Mouse (Mus musculus) limb, embryonic 12.5 days (tissue): ENCODE measurements around the gene Coro1b. TPM values are rescaled to one million over a fixed set of nuclear protein-coding genes. Genes with fewer than 3 reads are reported as not detected.
A peak's percentile ranks its signal among the peaks of the same experiment; 100 is the strongest.

Experiments
- ATAC-seq: fragments of 200-750 bp; cut with Nextera tagmentation; 2 replicates; pipeline ENCODE4 v1.8.0; 2017; ENCODE audit warnings: low read depth, moderate TSS enrichment; ENCODE audit not compliant: insufficient number of reproducible peaks, insufficient read depth, low FRiP score, low TSS enrichment
- H3K27ac ChIP-seq: fragments of 300-500 bp; sonication (generic); 2 replicates; pipeline ENCODE4 v1.5.1; 2016; ENCODE audit warnings: mild to moderate bottlenecking, moderate library complexity
- H3K27me3 ChIP-seq: fragments of 300-500 bp; sonication (generic); 2 replicates; pipeline ENCODE4 v1.6.1; 2016; ENCODE audit warnings: mild to moderate bottlenecking, moderate library complexity
- H3K36me3 ChIP-seq: fragments of 300-500 bp; sonication (generic); 2 replicates; pipeline ENCODE4 v1.6.1; 2016; ENCODE audit warnings: mild to moderate bottlenecking, moderate library complexity
- H3K4me1 ChIP-seq: fragments of 300-500 bp; sonication (generic); replicated peaks from 2 replicates; pipeline ENCODE4 v1.6.1; 2016
- H3K4me2 ChIP-seq: fragments of 300-500 bp; sonication (generic); 2 replicates; pipeline ENCODE4 v1.6.1; 2016; ENCODE audit warnings: mild to moderate bottlenecking, moderate library complexity
- H3K4me3 ChIP-seq: fragments of 300-500 bp; sonication (generic); replicated peaks from 2 replicates; pipeline ENCODE4 v1.5.1; 2016; ENCODE audit warnings: mild to moderate bottlenecking
- H3K9ac ChIP-seq: fragments of 300-500 bp; sonication (generic); replicated peaks from 2 replicates; pipeline ENCODE4 v1.6.1; 2016; ENCODE audit warnings: mild to moderate bottlenecking, moderate library complexity
- H3K9me3 ChIP-seq: fragments of 300-500 bp; sonication (generic); 2 replicates; pipeline ENCODE4 v1.6.1; 2016; ENCODE audit warnings: mild to moderate bottlenecking, moderate library complexity
- WGBS: fragments of 180-500 bp; shearing (Covaris S2); methylation state at CpG from one replicate; pipeline ENCODE4 v1.1.7; 2016; 5-methylcytosine and 5-hydroxymethylcytosine counted together
- polyA plus RNA-seq: library from polyadenylated mRNA; unstranded; fragments of >200 nt; fragmentation: Nextera tagmentation; extraction: Ambion mirVana; gene quantifications from 2 replicates; pipeline ENCODE4 v1.2.1, GENCODE M21; 2016

Gene Coro1b
- polyA plus RNA-seq, 1 experiment from 2014 or later = 131 TPM

GRCm38 (mm10) chr19:4151488-4151860, 3.1 kb downstream of the Coro1b start:
- WGBS = 79% methylated on average over 5 of the region's 5 CpGs
- H3K9me3 ChIP-seq = no peaks in the 10 kb centered on the region
- H3K27me3 ChIP-seq = no peaks in the 10 kb centered on the region
- no peak for ATAC-seq
- peaks cover 54% of the 10 kb centered on the region for H3K36me3 ChIP-seq
- no peak overlapping the region; the same call in 1 of the 2 replicates for H3K9ac ChIP-seq
- H3K27ac ChIP-seq = no peak overlapping the region
- H3K4me1 ChIP-seq = peaks cover 18% of the 10 kb centered on the region
- no peak overlapping the region for H3K4me2 ChIP-seq
- no peak overlapping the region for H3K4me3 ChIP-seq

GRCm38 (mm10) chr19:4151898-4152297, 3.5 kb downstream of the Coro1b start:
- no peaks in the 10 kb centered on the region for H3K9me3 ChIP-seq
- H3K27me3 ChIP-seq = no peaks in the 10 kb centered on the region
- no peak overlapping the region for H3K4me3 ChIP-seq
- ATAC-seq = no peak
- H3K4me1 ChIP-seq = peaks cover 18% of the 10 kb centered on the region
- no peak overlapping the region for H3K27ac ChIP-seq
- H3K9ac ChIP-seq = no peak overlapping the region
- 90% methylated on average over 5 of the region's 5 CpGs for whole genome bisulfite sequencing
- peaks cover 58% of the 10 kb centered on the region for H3K36me3 ChIP-seq
- H3K4me2 ChIP-seq = no peak overlapping the region

DNA sequence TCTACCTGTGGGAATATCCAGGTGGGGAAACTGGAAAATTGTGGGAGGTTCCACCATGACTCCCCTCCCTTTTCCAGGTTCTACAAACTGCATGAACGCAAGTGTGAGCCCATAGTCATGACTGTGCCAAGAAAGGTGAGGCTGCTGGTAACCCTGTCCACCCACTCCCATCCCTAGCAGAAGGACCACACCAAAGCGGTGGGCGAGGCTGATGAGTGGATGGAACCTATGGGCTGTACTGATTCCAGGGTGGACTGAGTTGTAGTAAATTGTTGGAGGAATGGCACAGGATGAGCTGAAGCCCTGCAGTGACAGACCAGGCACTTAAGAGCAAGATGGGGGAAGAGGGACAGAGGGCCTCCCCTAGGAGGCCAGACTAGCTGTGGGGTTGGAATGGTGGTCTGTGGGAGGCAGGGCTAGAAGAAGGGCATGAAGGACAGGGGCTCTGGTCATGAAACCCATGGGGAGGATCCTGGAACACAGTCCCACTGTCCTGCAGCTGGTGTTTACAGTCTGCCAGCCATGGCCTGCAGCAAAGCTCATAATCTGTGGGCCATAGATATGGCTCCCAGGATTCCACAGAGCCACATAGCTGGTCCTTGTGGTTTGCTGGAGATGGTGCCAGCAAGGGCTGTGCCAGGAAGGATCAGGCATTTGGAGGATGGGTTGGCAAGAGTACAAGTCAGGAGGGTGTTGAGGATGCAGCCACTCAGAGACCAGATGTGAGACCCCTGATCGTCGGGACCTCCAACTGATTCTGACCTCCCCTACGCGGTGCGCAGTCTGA, 4.2 kb downstream of the Coro1b start:
- no peak for ATAC-seq
- H3K27ac ChIP-seq = no peak overlapping the region
- H3K27me3 ChIP-seq = no peaks in the 10 kb centered on the region
- H3K4me3 ChIP-seq = no peak overlapping the region
- 85% methylated on average over 8 of the region's 8 CpGs for WGBS
- H3K9me3 ChIP-seq = no peaks in the 10 kb centered on the region
- H3K9ac ChIP-seq = 0 out of 2 replicates have a peak overlapping the region, but pooled peaks have one; percentile 18
- peaks cover 66% of the 10 kb centered on the region for H3K36me3 ChIP-seq
- H3K4me2 ChIP-seq = no peak overlapping the region
- peaks cover 18% of the 10 kb centered on the region for H3K4me1 ChIP-seq

DNA sequence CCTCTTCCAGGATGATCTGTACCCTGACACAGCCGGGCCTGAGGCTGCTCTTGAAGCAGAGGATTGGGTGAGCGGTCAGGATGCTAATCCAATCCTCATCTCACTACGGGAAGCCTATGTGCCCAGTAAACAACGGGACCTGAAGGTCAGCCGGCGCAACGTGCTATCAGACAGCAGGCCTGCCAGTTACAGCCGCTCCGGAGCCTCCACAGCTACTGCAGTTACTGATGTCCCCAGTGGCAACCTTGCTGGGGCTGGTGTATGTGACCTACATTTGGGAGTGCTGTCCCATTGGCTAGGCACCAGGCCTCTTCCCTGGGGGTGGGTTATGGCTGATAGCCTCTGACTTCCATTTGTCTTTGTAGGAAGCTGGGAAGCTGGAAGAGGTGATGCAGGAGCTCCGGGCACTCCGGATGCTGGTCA, 4.8 kb downstream of the Coro1b start, which contains the start of gene Ptprcap:
Gene Ptprcap (plus strand): TSS at position 373 of the 423 bp plus-strand sequence.
- H3K36me3 ChIP-seq = peaks cover 72% of the 10 kb centered on the region
- H3K4me3 ChIP-seq = no peak within 1 kb of the TSS
- no peak within 1 kb of the TSS for H3K4me2 ChIP-seq
- WGBS = 68% methylated on average over 11 of the region's 11 CpGs
- H3K27me3 ChIP-seq = no peaks in the 10 kb centered on the region
- 0 out of 2 replicates have a peak within 1 kb of the TSS, but pooled peaks have one; percentile 18 for H3K9ac ChIP-seq
- H3K9me3 ChIP-seq = no peaks in the 10 kb centered on the region
- H3K27ac ChIP-seq = no peak within 1 kb of the TSS
- peaks cover 12% of the 10 kb centered on the region for H3K4me1 ChIP-seq
- no peak for ATAC-seq

- Histone ChIP-seq H3K4me2 (no peak overlapping the region), H3K36me3 (peaks cover 86% of the 10 kb centered on the region), H3K9me3 (no peaks in the 10 kb centered on the region), H3K4me3 (no peak overlapping the region), H3K27me3 (no peaks in the 10 kb centered on the region), H3K27ac (no peak overlapping the region), H3K4me1 (peaks cover 3% of the 10 kb centered on the region), H3K9ac (peak overlapping the region; percentile 42; the same call in 1 of the 2 replicates)
- 0 out of 2 replicates have a peak, but pooled peaks have one; percentile 14 for ATAC-seq
- WGBS = 81% methylated on average over 13 of the region's 13 CpGs
Measured at GRCm38 (mm10) chr19:4154437-4155222, 6.2 kb downstream of the Coro1b start.

GRCm38 (mm10) chr19:4155223-4156072, 7.0 kb downstream of the Coro1b start:
- Histone ChIP-seq H3K27ac (no peak overlapping the region), H3K4me1 (no peaks in the 10 kb centered on the region), H3K27me3 (no peaks in the 10 kb centered on the region), H3K36me3 (peaks cover 86% of the 10 kb centered on the region), H3K4me3 (no peak overlapping the region), H3K9me3 (no peaks in the 10 kb centered on the region), H3K9ac (peak overlapping the region; percentile 42; the same call in 1 of the 2 replicates), H3K4me2 (no peak overlapping the region)
- 85% methylated on average over 6 of the region's 6 CpGs for WGBS
- no peak for ATAC-seq

- no peaks in the 10 kb centered on the region for H3K9me3 ChIP-seq
- no peak for ATAC-seq
- 0 out of 2 replicates have a peak overlapping the region, but pooled peaks have one; percentile 27 for H3K9ac ChIP-seq
- no peaks in the 10 kb centered on the region for H3K4me1 ChIP-seq
- H3K36me3 ChIP-seq = peaks cover 85% of the 10 kb centered on the region
- H3K27ac ChIP-seq = no peak overlapping the region
- H3K4me3 ChIP-seq = no peak overlapping the region
- WGBS = 78% methylated on average over 20 of the region's 20 CpGs
- no peak overlapping the region for H3K4me2 ChIP-seq
- H3K27me3 ChIP-seq = no peaks in the 10 kb centered on the region
Measured at GRCm38 (mm10) chr19:4156073-4156579, 7.7 kb downstream of the Coro1b start.

DNA sequence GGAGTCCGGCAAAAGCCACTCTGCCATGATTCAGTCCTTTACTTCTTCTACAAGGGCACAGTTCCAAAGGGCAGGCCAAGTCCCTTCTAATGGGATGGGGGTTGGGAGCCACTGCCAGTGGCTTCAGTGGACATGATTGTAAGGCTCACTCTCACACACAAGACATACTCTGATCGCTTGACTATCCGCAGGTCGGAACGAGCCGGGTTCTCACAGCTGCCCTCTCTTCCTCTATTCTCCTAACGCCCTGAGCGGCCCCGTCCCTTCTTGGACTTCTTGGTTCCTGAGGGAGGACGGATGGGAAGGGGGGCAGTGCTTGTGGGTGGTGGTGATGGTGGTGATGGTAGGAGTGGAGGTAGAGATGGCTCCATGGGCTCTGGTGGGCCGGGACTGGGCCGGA, 8.4 kb downstream of the Coro1b start:
- H3K27me3 ChIP-seq = no peaks in the 10 kb centered on the region

GRCm38 (mm10) chr19:4159049-4159448, 10.6 kb downstream of the Coro1b start:
- Histone ChIP-seq H3K4me1 (peaks cover 7% of the 10 kb centered on the region), H3K27me3 (no peaks in the 10 kb centered on the region), H3K4me3 (no peak overlapping the region), H3K27ac (no peak overlapping the region), H3K9ac (no peak overlapping the region), H3K9me3 (no peaks in the 10 kb centered on the region), H3K4me2 (no peak overlapping the region), H3K36me3 (peaks cover 67% of the 10 kb centered on the region)
- 94% methylated on average over 8 of the region's 8 CpGs for WGBS
- ATAC-seq = no peak

More for the DNA sequence above, 8.4 kb downstream of the Coro1b start:
- Histone ChIP-seq H3K4me1 (no peaks in the 10 kb centered on the region), H3K4me2 (no peak overlapping the region), H3K36me3 (peaks cover 85% of the 10 kb centered on the region), H3K27ac (no peak overlapping the region), H3K9ac (no peak overlapping the region), H3K9me3 (no peaks in the 10 kb centered on the region), H3K4me3 (no peak overlapping the region)
- 91% methylated on average over 12 of the region's 12 CpGs for WGBS
- no peak for ATAC-seq

DNA sequence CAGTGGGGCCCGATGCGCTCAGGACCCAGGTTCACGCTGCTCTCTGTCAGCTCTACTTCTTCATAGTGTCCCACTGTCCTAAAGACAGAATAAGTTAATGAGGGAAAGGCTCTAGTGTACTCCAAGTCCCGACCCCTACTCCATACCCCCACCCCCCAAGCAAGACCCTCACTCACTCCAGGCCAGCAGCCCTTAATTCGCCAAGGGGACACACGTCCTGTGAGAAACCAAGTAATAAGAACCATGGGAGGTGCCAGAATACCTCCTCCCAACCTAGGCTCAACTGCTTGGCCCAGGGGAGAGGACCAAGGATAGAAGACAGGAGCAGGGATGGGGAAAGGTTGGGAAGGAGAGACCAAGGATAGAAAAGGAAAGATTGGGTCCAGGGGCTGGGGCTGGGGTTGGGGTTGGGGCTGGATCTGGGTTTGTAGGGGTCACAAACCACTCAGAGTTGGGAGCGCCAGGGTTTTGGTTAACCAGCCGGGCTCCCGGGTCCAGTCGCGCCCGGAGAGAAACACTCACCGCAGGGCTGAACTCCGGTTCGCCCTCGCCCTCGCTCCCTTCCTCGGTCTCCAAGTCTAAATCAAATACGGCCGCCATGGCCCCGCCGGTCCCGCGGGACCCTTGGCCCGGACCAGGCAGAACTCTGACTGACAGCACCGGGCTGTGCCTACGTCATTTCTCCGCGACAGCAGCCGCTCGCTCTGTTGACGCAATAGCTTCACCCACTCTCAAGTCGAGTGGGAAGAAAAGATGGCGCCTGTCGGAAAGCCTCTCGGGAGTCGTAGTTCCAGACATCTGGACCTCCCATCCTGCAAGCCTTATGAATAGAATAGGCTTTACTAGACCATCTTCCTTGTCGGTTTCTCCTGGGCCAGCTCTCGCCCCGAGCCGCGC, 14.5 kb downstream of the Coro1b start, which contains the start of gene Rps6kb2:
Gene Rps6kb2 (minus strand): TSS at position 709 of the 897 bp plus-strand sequence.
- Histone ChIP-seq H3K9ac (peak within 1 kb of the TSS; percentile 81), H3K4me2 (peak within 1 kb of the TSS; percentile 93), H3K27me3 (no peaks in the 10 kb centered on the region), H3K4me1 (peaks cover 7% of the 10 kb centered on the region), H3K36me3 (peaks cover 38% of the 10 kb centered on the region), H3K9me3 (no peaks in the 10 kb centered on the region), H3K27ac (peak within 1 kb of the TSS; percentile 74), H3K4me3 (peak within 1 kb of the TSS; percentile 69)
- ATAC-seq = peak; percentile 75
- 6% methylated on average over 42 of the region's 42 CpGs for whole genome bisulfite sequencing
